Mouse (Mus musculus) ES-E14 (cell line): Measurements from ENCODE around the gene Resp18. TPM values are rescaled to one million over a fixed set of nuclear protein-coding genes. Genes with fewer than 3 reads are reported as not detected.

ENCODE experiments used
- DNase-seq: peaks from one replicate; pipeline ENCODE4 v3.0.0-alpha.2; 2013; ENCODE audit warnings: low read depth, low spot score
- H3K27ac ChIP-seq: 2 replicates; pipeline ENCODE4 v1.5.1; 2012; ENCODE audit warnings: low read depth, mild to moderate bottlenecking, low read length, moderate library complexity, mixed read lengths; ENCODE audit not compliant: poor library complexity, insufficient read depth, severe bottlenecking
- H3K36me3 ChIP-seq: 2 replicates; pipeline ENCODE4 v1.6.1; 2012; ENCODE audit warnings: mild to moderate bottlenecking, low read length, moderate library complexity, mixed read lengths; ENCODE audit not compliant: control insufficient read depth, poor library complexity, insufficient read depth, severe bottlenecking
- H3K4me1 ChIP-seq, 2 experiments: fragments of 150-350 bp in 1 of 2; sonication (generic) in 1 of 2; 2 replicates each; pipeline ENCODE4 v1.6.1; 2012; ENCODE audit warnings: low read length in 2 of 2, mild to moderate bottlenecking in 1 of 2, mixed read lengths in 1 of 2; ENCODE audit not compliant: control insufficient read depth in 2 of 2, insufficient read depth in 2 of 2, poor library complexity in 1 of 2
- H3K4me3 ChIP-seq, 2 experiments: fragments of 150-350 bp in 1 of 2; sonication (generic) in 1 of 2; 2 replicates each; pipeline ENCODE4 v1.5.1; 2012; ENCODE audit warnings: low read length in 2 of 2, low read depth in 1 of 2, mild to moderate bottlenecking in 1 of 2, mixed read lengths in 1 of 2; ENCODE audit not compliant: insufficient read depth in 1 of 2, poor library complexity in 1 of 2, severe bottlenecking in 1 of 2
- H3K9ac ChIP-seq: 2 replicates; pipeline ENCODE4 v1.6.1; 2012; ENCODE audit warnings: low read depth, mild to moderate bottlenecking, low read length, mixed read lengths; ENCODE audit not compliant: poor library complexity, insufficient read depth, severe bottlenecking
- H3K9me3 ChIP-seq: fragments of 150-350 bp; sonication (generic); 2 replicates; pipeline ENCODE4 v1.6.1; 2012; ENCODE audit warnings: low read depth, mild to moderate bottlenecking, low read length; ENCODE audit not compliant: control insufficient read depth, insufficient read depth
- CHD2 ChIP-seq: IDR thresholded peaks from 2 replicates; pipeline ENCODE4 v1.6.1; 2014; ENCODE audit warnings: mild to moderate bottlenecking, low read depth, low read length, inconsistent platforms
- HCFC1 ChIP-seq: IDR thresholded peaks from 2 replicates; pipeline ENCODE4 v1.6.1; 2012; ENCODE audit warnings: low read length, inconsistent platforms, borderline replicate concordance; ENCODE audit not compliant: insufficient read depth
- MAFK ChIP-seq: IDR thresholded peaks from 2 replicates; pipeline ENCODE4 v1.6.1; 2014; ENCODE audit warnings: mild to moderate bottlenecking, low read depth, low read length, inconsistent platforms; ENCODE audit not compliant: insufficient read depth
- ZC3H11A ChIP-seq: IDR thresholded peaks from 2 replicates; pipeline ENCODE4 v1.6.1; 2012; ENCODE audit warnings: low read depth, mild to moderate bottlenecking, inconsistent platforms, low read length, borderline replicate concordance
- ZNF384 ChIP-seq: IDR thresholded peaks from 2 replicates; pipeline ENCODE4 v1.6.1; 2012; ENCODE audit warnings: low read depth, low read length, inconsistent platforms
- in situ Hi-C, 2 experiments: fragments of 600-800 bp; cut with MboI; formaldehyde crosslinking; loops; one replicate each; pipeline ENCODE4 v1.15.1; 2025; ENCODE audit warnings: low sequenced_read_pairs in 2 of 2, inconsistent platforms in 1 of 2; ENCODE audit not compliant: unreplicated experiment in 2 of 2
- total RNA-seq: library from RNA; depleted of rRNA; stranded (reverse); fragments of 300-350 nt; gene quantifications from 2 replicates; pipeline ENCODE4 v1.2.3, GENCODE M21; 2012; rRNA removed

Resp18 gene
- total RNA-seq, 1 experiment = not detected

DNA sequence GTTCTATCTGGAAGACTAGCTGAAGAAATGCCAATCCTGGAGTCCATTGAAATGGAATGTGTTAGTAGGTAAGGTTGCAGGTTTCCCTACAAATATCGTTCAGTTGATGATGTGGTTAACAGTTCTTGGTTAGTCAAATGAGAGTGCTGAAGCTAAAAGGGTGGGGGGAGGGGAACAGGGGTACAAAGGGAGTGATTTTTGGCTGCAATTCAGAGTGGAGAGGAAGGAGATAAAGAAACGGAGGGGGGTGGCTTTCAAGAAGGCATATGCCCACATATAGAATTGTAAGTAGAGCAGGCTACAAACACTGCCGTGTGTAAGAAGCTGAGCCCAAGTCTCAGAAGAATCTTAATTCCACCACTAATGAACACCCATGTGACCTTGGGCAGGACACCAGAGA is 52.7 kb downstream of the Resp18 start:
- Histone ChIP-seq H3K4me3 (no peak overlapping the region), H3K36me3 (no peaks in the 10 kb centered on the region), H3K9me3 (no peaks in the 10 kb centered on the region), H3K9ac (no peak overlapping the region), H3K4me1 (peaks cover 5 to 29% of the 10 kb centered on the region in 2 experiments), H3K27ac (no peak overlapping the region)
- TF ChIP-seq ZC3H11A = no peak
- no peak for TF ChIP-seq MAFK
- no peak for TF ChIP-seq CHD2
- no peak for TF ChIP-seq ZNF384
- TF ChIP-seq HCFC1 = no peak
- DNase-seq = no peak
- in situ Hi-C loops = no loop called here

DNA sequence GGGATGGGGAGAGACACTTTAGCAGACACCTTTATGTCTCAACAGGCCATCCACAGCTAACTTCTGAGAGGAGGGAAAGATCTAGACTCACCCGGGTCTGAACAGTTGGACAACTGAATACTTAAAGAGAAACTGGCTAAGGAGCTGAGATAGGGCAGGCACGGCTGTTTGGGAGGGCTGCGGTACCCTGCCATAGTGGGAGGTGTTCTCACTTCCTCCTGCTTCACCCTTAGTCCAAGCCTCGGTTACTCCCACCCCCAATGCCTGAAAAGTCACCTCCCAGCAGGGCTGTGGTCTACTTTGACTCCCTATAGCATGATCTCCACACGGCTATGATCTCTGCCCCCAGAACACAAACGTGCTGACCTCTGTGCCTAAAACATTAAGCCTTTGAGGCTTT is 54.7 kb downstream of the Resp18 start:
- H3K27ac ChIP-seq = no peak overlapping the region
- in situ Hi-C loops = no loop called here
- no peak overlapping the region for H3K4me3 ChIP-seq
- peaks cover 9 to 30% of the 10 kb centered on the region in 2 experiments for H3K4me1 ChIP-seq
- H3K36me3 ChIP-seq = no peaks in the 10 kb centered on the region
- no peak for DNase-seq
- H3K9ac ChIP-seq = no peak overlapping the region
- H3K9me3 ChIP-seq = no peaks in the 10 kb centered on the region
- TF ChIP-seq ZC3H11A (no peak), CHD2 (no peak), HCFC1 (no peak), MAFK (no peak), ZNF384 (no peak)

DNA sequence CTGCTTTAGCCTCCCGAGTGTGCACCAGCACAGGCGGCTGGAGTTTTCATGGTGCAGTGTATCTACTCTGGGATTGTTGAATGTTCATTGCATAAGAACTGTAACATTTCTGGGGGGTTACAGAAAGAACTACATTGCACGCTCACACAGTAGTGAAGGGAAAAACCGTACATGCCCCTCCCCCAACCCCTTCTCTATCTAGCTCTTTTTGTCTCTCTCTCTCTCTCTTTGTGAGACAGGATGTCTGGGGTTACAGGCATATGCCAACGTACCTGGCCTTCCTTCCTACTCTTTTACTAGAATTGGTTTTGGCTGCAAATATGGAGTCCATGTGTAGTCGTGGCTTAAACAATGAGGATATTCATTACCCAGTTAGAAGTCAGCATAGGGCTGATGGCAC is 55.3 kb downstream of the Resp18 start:
- H3K4me3 ChIP-seq = no peak overlapping the region
- no peaks in the 10 kb centered on the region for H3K36me3 ChIP-seq
- H3K4me1 ChIP-seq = peaks cover 10 to 31% of the 10 kb centered on the region in 2 experiments
- no peak for TF ChIP-seq CHD2
- TF ChIP-seq ZC3H11A = no peak
- no peak for TF ChIP-seq MAFK
- no peak for TF ChIP-seq ZNF384
- no peak for TF ChIP-seq HCFC1
- no peak for DNase-seq
- no peak overlapping the region for H3K27ac ChIP-seq
- no peak overlapping the region for H3K9ac ChIP-seq
- H3K9me3 ChIP-seq = no peaks in the 10 kb centered on the region
- in situ Hi-C loops = no loop called here

Other genes starting within 250 kb of the Resp18 start
- 6.7 and 7.7 TPM in 2 replicates for gene Nhej1, start 153.2 kb downstream of the Resp18 start, total RNA-seq
- gene Slc23a3, start 144.5 kb downstream of the Resp18 start, total RNA-seq = 0.31 TPM in 1 of 2 replicates, not detected in the other
- 20.9 and 27.2 TPM in 2 replicates for gene Cnppd1, start 135.7 kb downstream of the Resp18 start, total RNA-seq
- 27.1 and 37.4 TPM in 2 replicates for gene Retreg2, start 135.6 kb downstream of the Resp18 start, total RNA-seq
- 15.1 and 16.0 TPM in 2 replicates for gene Zfand2b, start 109.8 kb downstream of the Resp18 start, total RNA-seq
- 41.0 and 54.3 TPM in 2 replicates for gene Abcb6, start 98.0 kb downstream of the Resp18 start, total RNA-seq
- 23.0 and 42.5 TPM in 2 replicates for gene Ankzf1, start 86.3 kb downstream of the Resp18 start, total RNA-seq
- 17.2 and 24.4 TPM in 2 replicates for gene Atg9a, start 86.2 kb downstream of the Resp18 start, total RNA-seq
- 5.8 and 7.6 TPM in 2 replicates for gene Glb1l, start 67.6 kb downstream of the Resp18 start, total RNA-seq
- 63.6 and 103 TPM in 2 replicates for gene Stk16, start 67.6 kb downstream of the Resp18 start, total RNA-seq
- gene Tuba4a, start 58.5 kb downstream of the Resp18 start, total RNA-seq = 110 and 124 TPM in 2 replicates
- not detected in 2 replicates for gene A630095N17Rik, start 46.3 kb downstream of the Resp18 start, total RNA-seq
- 15.8 and 17.7 TPM in 2 replicates for gene Dnajb2, start 42.0 kb downstream of the Resp18 start, total RNA-seq
- 8.9 and 9.0 TPM in 2 replicates for gene Ptprn, start 13.9 kb downstream of the Resp18 start, total RNA-seq
- 67.1 and 75.5 TPM in 2 replicates for gene Dnpep, start 39.6 kb upstream of the Resp18 start, total RNA-seq
- 10.8 and 19.4 TPM in 2 replicates for gene Des, start 81.9 kb upstream of the Resp18 start, total RNA-seq
- gene Speg, start 96.9 kb upstream of the Resp18 start, total RNA-seq = 16.9 and 31.2 TPM in 2 replicates
- gene Gmppa, start 157.5 kb upstream of the Resp18 start, total RNA-seq = 40.2 and 51.6 TPM in 2 replicates
- not detected in 2 replicates for gene Asic4, start 172.0 kb upstream of the Resp18 start, total RNA-seq
- 43.5 and 80.3 TPM in 2 replicates for gene Chpf, start 200.9 kb upstream of the Resp18 start, total RNA-seq
- gene Tmem198, start 201.1 kb upstream of the Resp18 start, total RNA-seq = 1.6 TPM in 2 replicates
- gene Obsl1, start 228.0 kb upstream of the Resp18 start, total RNA-seq = 45.0 and 52.2 TPM in 2 replicates
- gene Inha, start 228.7 kb upstream of the Resp18 start, total RNA-seq = 0.80 and 1.6 TPM in 2 replicates
- gene Stk11ip, start 243.1 kb upstream of the Resp18 start, total RNA-seq = 26.8 and 41.8 TPM in 2 replicates